Mouse (Mus musculus): ENCODE data around the gene Thada. TPM values are rescaled to one million over a fixed set of nuclear protein-coding genes. Genes with fewer than 3 reads are reported as not detected.
"Not testable (repeated sequence)": the region's sequence is repeated elsewhere in the genome, so short reads cannot be mapped to it uniquely, and the experiment has no call there.

The Thada gene
- total RNA-seq, 2 experiments from 2014 or later = 11.3 to 14.8 TPM

DNA sequence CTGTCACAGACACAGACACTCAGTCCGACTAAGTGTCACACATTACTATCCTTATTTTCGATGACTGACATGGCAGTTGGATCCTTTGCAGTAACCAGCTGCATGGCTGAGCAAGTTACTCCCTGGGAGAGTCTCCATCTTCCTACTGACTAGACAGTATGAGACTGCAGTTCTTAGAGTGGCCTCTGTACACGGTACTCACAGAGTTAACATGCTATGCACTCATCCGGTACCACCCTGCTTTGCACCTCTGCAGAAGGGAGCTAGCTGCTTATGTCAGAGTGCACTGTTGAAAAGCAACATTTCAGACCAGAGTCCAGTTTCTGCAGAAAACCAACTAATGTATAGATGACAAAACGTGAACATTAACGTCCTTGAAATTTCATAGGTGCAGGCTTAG lies 222.2 kb downstream of the Thada start:
- intact Hi-C loops (cut with DNase I) = no loop called here
- no peak for DNase-seq (ENCODE audit: low spot score in 2 of 2)

- intact Hi-C loops (cut with DNase I) = no loop called here
Measured at GRCm38 (mm10) chr17:84241308-84241957, 224.6 kb downstream of the Thada start.

GRCm38 (mm10) chr17:84239679-84240292 lies 226.2 kb downstream of the Thada start:
- DNase-seq (ENCODE audit: low spot score in 2 of 2) = no peak
- intact Hi-C loops (cut with DNase I) = no loop called here

More at GRCm38 (mm10) chr17:84241308-84241957, 224.6 kb downstream of the Thada start:
- no peak for DNase-seq (ENCODE audit: low spot score in 2 of 2)

GRCm38 (mm10) chr17:84238174-84238573 lies 227.8 kb downstream of the Thada start:
- no peak for DNase-seq (ENCODE audit: low spot score in 2 of 2)
- intact Hi-C loops (cut with DNase I) = no loop called here

GRCm38 (mm10) chr17:84236781-84237557 lies 229.0 kb downstream of the Thada start:
- intact Hi-C loops (cut with DNase I) = no loop called here
- no peak for DNase-seq (ENCODE audit: low spot score in 2 of 2)

GRCm38 (mm10) chr17:84235399-84235928 lies 230.5 kb downstream of the Thada start:
- intact Hi-C loops (cut with DNase I) = no loop called here
- no peak for DNase-seq (ENCODE audit: low spot score in 2 of 2)

DNA sequence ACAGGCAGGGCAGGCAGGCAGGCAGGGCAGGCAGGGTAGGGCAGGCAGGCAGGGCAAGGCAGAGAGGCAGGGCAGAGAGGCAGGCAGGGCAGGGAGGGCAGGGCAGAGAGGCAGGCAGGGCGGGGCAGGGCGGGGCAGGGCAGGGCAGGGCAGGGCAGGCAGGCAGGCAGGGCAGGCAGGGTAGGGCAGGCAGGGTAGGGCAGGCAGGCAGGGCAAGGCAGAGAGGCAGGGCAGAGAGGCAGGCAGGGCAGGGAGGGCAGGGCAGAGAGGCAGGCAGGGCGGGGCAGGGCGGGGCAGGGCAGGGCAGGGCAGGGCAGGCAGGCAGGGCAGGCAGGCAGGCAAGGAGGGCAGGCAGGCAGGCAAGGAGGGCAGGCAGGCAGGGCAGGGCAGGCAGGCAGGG lies 231.2 kb downstream of the Thada start:
- DNase-seq (ENCODE audit: low spot score in 2 of 2); intact Hi-C loops (cut with DNase I): not testable (repeated sequence)

DNA sequence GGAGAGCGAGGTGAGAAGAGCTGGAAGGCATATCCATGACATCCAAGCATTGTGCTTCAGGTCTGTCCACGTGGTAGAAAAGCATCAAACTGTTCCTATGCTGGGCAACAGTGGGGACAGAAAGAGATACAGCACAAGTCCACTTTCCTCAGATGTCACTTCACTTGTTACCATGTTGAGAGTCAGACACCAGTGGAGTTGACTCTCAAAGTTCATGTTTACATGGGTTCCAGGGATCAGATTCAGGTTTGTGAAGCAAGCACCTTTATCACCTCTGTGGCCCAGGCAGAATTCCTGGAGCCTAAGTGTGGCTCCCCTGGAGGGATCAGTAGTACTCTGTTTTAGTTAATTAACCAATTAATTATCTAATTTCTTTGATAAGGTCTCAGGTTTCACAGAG lies 232.2 kb downstream of the Thada start:
- no peak for DNase-seq (ENCODE audit: low spot score in 2 of 2)
- intact Hi-C loops (cut with DNase I) = no loop called here

GRCm38 (mm10) chr17:84231361-84231760 lies 234.6 kb downstream of the Thada start:
- intact Hi-C loops (cut with DNase I) = no loop called here

GRCm38 (mm10) chr17:84228223-84228622 lies 237.8 kb downstream of the Thada start:
- no peak for DNase-seq (ENCODE audit: low spot score in 2 of 2)
- intact Hi-C loops (cut with DNase I) = no loop called here

More at GRCm38 (mm10) chr17:84231361-84231760, 234.6 kb downstream of the Thada start:
- DNase-seq (ENCODE audit: low spot score in 2 of 2) = no peak

- DNase-seq (ENCODE audit: low spot score in 2 of 2) = no peak
- intact Hi-C loops (cut with DNase I) = no loop called here
Measured at GRCm38 (mm10) chr17:84226681-84227080, 239.3 kb downstream of the Thada start.

- intact Hi-C loops (cut with DNase I) = no loop called here
- no peak for DNase-seq (ENCODE audit: low spot score in 2 of 2)
Measured at GRCm38 (mm10) chr17:84226231-84226630, 239.8 kb downstream of the Thada start.

- no peak for DNase-seq (ENCODE audit: low spot score in 2 of 2)
- intact Hi-C loops (cut with DNase I) = no loop called here
Measured at GRCm38 (mm10) chr17:84224217-84224887, 241.7 kb downstream of the Thada start.

DNA sequence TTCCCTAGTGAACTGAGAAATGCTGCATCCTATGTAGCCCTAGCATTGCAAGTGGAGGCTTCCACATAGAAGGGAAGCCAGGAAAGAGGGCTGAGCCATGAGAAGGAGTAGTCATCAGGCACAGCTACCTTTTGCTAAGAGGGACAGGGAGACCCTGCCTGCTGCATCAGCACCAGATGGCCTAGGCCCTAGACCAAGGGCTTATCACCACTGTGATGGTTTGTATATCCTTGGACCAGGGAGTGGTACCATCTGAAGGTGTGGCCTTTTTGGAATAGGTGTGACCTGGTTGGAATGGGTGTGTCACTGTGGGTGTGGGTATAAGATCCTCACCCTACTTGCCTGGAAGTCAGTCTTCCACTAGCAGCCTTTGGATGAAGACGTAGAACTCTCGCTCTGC lies 247.2 kb downstream of the Thada start:
- DNase-seq (ENCODE audit: low spot score in 2 of 2); intact Hi-C loops (cut with DNase I): not testable (repeated sequence)

DNA sequence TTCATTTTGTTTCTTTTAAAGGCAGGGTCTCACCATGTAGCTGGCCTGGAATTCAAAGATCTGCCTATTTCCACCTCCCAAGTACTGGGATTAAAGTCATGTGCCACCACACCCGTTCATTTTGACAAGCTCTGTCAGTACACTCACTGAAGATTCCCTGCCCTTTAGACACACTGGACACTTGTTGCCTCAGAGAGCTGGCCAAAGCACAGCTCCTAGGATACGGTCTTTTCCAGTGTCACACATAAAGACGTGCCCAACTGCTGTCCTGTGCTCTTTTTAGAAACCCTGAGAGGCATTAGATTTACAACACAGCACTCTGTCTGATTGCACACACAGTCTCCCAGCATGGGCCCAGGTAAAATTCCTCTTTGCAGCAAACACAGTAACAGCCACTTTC lies 248.3 kb downstream of the Thada start:
- intact Hi-C loops (cut with DNase I) = no loop called here
- DNase-seq (ENCODE audit: low spot score in 2 of 2) = no peak

GRCm38 (mm10) chr17:84215264-84215960 lies 250.6 kb downstream of the Thada start:
- intact Hi-C loops (cut with DNase I) = no loop called here
- DNase-seq (ENCODE audit: low spot score in 2 of 2) = no peak

DNA sequence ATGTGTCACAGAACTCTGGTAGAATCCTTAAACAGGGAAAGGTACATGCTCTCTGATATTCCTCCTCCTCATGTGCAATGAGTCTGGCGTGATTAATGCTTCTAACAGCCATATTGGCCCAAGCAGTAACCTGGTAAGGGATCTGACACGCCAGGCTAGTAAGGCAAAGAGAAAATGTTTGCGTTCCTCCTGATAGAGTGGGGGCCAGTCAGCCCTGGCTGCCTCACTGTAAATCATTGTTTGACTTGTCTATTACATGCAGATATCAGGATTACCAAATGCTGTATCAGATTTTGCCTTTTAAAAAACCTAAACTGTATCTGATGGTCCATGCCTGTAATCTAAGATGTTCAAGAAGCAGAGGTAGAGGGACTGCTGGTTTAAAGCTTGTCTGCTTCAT lies 252.5 kb downstream of the Thada start:
- intact Hi-C loops (cut with DNase I) = no loop called here
- no peak for DNase-seq (ENCODE audit: low spot score in 2 of 2)

GRCm38 (mm10) chr17:84207611-84208010 lies 258.4 kb downstream of the Thada start:
- intact Hi-C loops (cut with DNase I) = no loop called here
- no peak for DNase-seq (ENCODE audit: low spot score in 2 of 2)

GRCm38 (mm10) chr17:84206239-84206638 lies 259.8 kb downstream of the Thada start:
- intact Hi-C loops (cut with DNase I) = no loop called here
- DNase-seq (ENCODE audit: low spot score in 2 of 2) = no peak

Measured in left cerebral cortex, postnatal 36 days (tissue).